Mouse (Mus musculus): Measurements from ENCODE around the gene Tmtc2. TPM values are rescaled to one million over a fixed set of nuclear protein-coding genes. Genes with fewer than 3 reads are reported as not detected.

The Tmtc2 gene
- total and polyA plus RNA-seq, 2 experiments from 2014 or later = 1.5 to 4.5 TPM

DNA sequence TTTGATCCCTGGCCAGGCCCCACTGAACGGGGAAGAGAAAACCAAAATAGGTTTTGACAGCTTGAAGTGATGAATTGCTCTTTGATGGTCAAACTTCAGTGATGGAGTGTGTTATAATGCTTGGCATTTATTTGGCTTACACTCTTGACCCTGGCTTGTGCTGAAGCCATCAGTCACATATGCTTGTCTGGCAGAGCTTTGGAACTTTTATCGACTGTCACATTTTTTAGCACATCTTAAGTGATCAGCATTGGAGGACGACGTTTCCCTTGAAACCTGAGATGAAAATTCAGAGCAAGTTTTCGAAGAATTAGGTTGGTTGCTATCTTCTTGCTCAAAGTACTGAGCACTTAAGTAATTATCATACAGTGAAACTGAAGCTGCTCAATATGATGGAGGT is 346.6 kb downstream of the Tmtc2 start:
- H3K9ac ChIP-seq (replicated peaks; ENCODE audit: low read depth, low read length) = no peak overlapping the region
- WGBS = 25% methylated on average over 5 of the region's 5 CpGs
- no peaks in the 10 kb centered on the region for H3K4me1 ChIP-seq (ENCODE audit: control insufficient read depth, insufficient read depth)
- TF ChIP-seq EP300 (IDR thresholded peaks at IDR 0.05; ENCODE audit: low read depth) = no peak
- no peak for TF ChIP-seq CTCF (IDR thresholded peaks at IDR 0.05; ENCODE audit: low read depth)
- no peaks in the 10 kb centered on the region for H3K9me3 ChIP-seq (replicated peaks; ENCODE audit: control insufficient read depth, low read length)
- H3K4me2 ChIP-seq (ENCODE audit: low read depth, low read length) = no peak overlapping the region
- no peak overlapping the region for H3K27ac ChIP-seq (ENCODE audit: low read depth)
- H3K36me3 ChIP-seq (replicated peaks; ENCODE audit: control insufficient read depth, insufficient read depth, low read length) = no peaks in the 10 kb centered on the region
- DNase-seq (ENCODE audit: low spot score) (no peak), ATAC-seq (ENCODE audit: insufficient read depth, low read depth) (no peak)
- no peaks in the 10 kb centered on the region for H3K27me3 ChIP-seq (ENCODE audit: control insufficient read depth, insufficient read depth, low read length)
- no peak overlapping the region for H3K4me3 ChIP-seq (ENCODE audit: low read depth, low read length)

DNA sequence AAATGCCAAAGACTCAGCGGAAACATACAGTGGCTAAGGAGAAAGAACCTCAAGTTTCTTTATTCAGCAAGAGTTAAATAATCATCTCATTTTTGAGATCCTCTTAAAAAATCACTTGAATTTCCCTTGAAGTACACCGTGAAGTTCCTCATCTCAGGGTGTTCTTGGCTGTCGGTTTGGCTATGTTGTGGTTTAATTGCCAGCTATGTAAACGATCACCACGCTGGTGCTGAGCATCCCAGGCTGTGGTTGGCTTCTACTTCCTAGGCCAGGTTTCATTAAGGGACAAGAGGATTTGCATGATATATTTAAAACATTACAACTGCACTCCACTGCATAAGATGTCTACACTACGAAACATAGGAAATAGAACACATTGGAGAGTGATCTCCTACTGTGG is 348.5 kb downstream of the Tmtc2 start:
- Histone ChIP-seq H3K27ac (ENCODE audit: low read depth) (no peak overlapping the region), H3K4me1 (ENCODE audit: control insufficient read depth, insufficient read depth) (no peaks in the 10 kb centered on the region), H3K9ac (replicated peaks; ENCODE audit: low read depth, low read length) (no peak overlapping the region), H3K4me3 (ENCODE audit: low read depth, low read length) (no peak overlapping the region), H3K9me3 (replicated peaks; ENCODE audit: control insufficient read depth, low read length) (no peaks in the 10 kb centered on the region), H3K27me3 (ENCODE audit: control insufficient read depth, insufficient read depth, low read length) (no peaks in the 10 kb centered on the region), H3K4me2 (ENCODE audit: low read depth, low read length) (no peak overlapping the region), H3K36me3 (replicated peaks; ENCODE audit: control insufficient read depth, insufficient read depth, low read length) (no peaks in the 10 kb centered on the region)
- no peak for ATAC-seq (ENCODE audit: insufficient read depth, low read depth)
- WGBS = 86% methylated on average over 6 of the region's 6 CpGs
- DNase-seq (ENCODE audit: low spot score) = no peak
- TF ChIP-seq CTCF (IDR thresholded peaks at IDR 0.05; ENCODE audit: low read depth) (no peak), EP300 (IDR thresholded peaks at IDR 0.05; ENCODE audit: low read depth) (no peak)

DNA sequence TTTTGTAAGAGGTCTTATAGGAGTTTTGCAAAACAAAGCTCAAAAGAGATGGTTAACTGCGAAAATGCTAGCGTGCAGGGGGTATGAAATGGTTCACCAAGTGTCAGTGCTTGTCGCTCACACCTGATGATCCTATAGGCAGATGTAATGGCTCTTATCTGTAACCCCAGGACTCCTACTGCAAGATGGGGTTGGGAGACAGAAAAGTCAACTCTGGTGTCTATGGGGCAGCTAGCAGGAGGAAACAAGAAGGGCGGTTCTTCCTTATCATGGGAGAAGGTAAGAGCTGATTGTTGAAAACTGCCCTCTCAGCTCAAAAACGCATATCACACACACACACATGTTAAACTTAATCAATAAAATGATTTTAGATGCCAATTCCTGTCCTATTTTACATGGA is 351.3 kb downstream of the Tmtc2 start:
- DNase-seq (ENCODE audit: low spot score) = no peak
- no peaks in the 10 kb centered on the region for H3K9me3 ChIP-seq (replicated peaks; ENCODE audit: control insufficient read depth, low read length)
- WGBS = 63% methylated on average over 5 of the region's 5 CpGs
- TF ChIP-seq CTCF (IDR thresholded peaks at IDR 0.05; ENCODE audit: low read depth) (no peak), EP300 (IDR thresholded peaks at IDR 0.05; ENCODE audit: low read depth) (no peak)
- no peak overlapping the region for H3K9ac ChIP-seq (replicated peaks; ENCODE audit: low read depth, low read length)
- no peaks in the 10 kb centered on the region for H3K36me3 ChIP-seq (replicated peaks; ENCODE audit: control insufficient read depth, insufficient read depth, low read length)
- no peaks in the 10 kb centered on the region for H3K27me3 ChIP-seq (ENCODE audit: control insufficient read depth, insufficient read depth, low read length)
- no peak for ATAC-seq (ENCODE audit: insufficient read depth, low read depth)
- H3K4me3 ChIP-seq (ENCODE audit: low read depth, low read length) = no peak overlapping the region
- H3K4me2 ChIP-seq (ENCODE audit: low read depth, low read length) = no peak overlapping the region
- H3K27ac ChIP-seq (ENCODE audit: low read depth) = no peak overlapping the region
- no peaks in the 10 kb centered on the region for H3K4me1 ChIP-seq (ENCODE audit: control insufficient read depth, insufficient read depth)

DNA sequence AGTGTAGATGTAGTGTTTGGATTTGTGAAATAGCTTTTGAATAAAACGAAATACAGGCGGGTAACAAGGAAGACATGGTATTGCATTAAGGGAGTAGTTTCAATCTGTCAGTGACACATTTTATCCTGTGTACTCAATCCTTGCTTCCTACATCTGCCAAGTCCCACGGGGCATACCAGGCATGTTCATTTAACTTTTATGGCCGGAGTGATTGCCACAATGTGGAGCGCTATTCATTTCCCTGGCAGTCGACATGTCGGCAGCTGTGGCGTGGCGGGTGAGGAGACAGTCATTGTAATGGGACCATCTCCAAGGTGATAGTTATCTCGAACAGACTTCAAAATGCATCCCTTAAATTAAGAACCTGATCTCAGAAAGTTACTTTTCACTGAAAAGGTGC is 372.8 kb downstream of the Tmtc2 start:
- no peaks in the 10 kb centered on the region for H3K36me3 ChIP-seq (replicated peaks; ENCODE audit: control insufficient read depth, insufficient read depth, low read length)
- 81% methylated on average over 10 of the region's 10 CpGs for WGBS

DNA sequence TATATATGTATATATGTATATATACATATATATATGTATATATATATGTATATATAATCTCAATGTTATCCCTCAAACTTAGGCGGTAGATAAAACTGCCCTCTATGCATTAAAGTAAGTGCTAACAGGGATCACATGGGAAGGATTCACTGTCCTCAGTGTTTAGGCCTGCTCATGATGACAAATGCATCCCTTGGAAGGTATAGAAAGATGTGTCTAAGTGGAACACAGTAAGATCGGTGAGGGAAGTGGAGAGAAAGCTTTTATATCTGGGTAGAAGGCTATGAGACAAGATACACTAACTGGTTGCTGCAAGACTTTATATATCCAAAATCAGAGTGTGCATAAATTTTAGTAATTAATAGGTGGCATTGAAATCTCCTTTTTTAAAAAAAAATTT is 373.6 kb downstream of the Tmtc2 start:
- WGBS = 84% methylated on average over 2 of the region's 2 CpGs
- no peak overlapping the region for H3K27ac ChIP-seq (ENCODE audit: low read depth)

More for the DNA sequence above, 372.8 kb downstream of the Tmtc2 start:
- no peak overlapping the region for H3K4me3 ChIP-seq (ENCODE audit: low read depth, low read length)
- H3K27me3 ChIP-seq (ENCODE audit: control insufficient read depth, insufficient read depth, low read length) = no peaks in the 10 kb centered on the region
- no peak overlapping the region for H3K4me2 ChIP-seq (ENCODE audit: low read depth, low read length)
- no peaks in the 10 kb centered on the region for H3K9me3 ChIP-seq (replicated peaks; ENCODE audit: control insufficient read depth, low read length)
- no peaks in the 10 kb centered on the region for H3K4me1 ChIP-seq (ENCODE audit: control insufficient read depth, insufficient read depth)
- DNase-seq (ENCODE audit: low spot score) (no peak), ATAC-seq (ENCODE audit: insufficient read depth, low read depth) (no peak)
- H3K27ac ChIP-seq (ENCODE audit: low read depth) = no peak overlapping the region
- TF ChIP-seq EP300 (IDR thresholded peaks at IDR 0.05; ENCODE audit: low read depth) (no peak), CTCF (IDR thresholded peaks at IDR 0.05; ENCODE audit: low read depth) (no peak)
- no peak overlapping the region for H3K9ac ChIP-seq (replicated peaks; ENCODE audit: low read depth, low read length)

DNA sequence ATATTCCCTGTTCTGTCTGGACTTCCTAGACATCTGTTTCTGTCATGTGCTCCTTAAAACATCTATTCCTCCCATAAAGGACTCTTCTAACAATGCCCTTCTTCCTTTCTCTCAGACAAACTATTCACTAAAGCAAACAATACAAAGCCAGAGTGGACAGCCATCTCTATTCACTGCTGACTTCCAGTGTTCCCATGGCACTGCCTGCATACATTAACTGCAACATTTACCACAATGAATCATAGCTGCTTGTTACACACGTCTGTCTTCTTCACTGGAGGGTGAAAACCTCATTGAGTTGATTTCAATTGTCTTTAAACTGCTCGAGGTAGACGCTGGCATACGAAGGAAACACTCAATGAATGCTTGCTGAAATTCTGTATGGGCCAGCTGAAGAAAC is 374.2 kb downstream of the Tmtc2 start:
- Histone ChIP-seq H3K4me1 (ENCODE audit: control insufficient read depth, insufficient read depth) (no peaks in the 10 kb centered on the region), H3K4me2 (ENCODE audit: low read depth, low read length) (no peak overlapping the region), H3K36me3 (replicated peaks; ENCODE audit: control insufficient read depth, insufficient read depth, low read length) (no peaks in the 10 kb centered on the region), H3K27ac (ENCODE audit: low read depth) (no peak overlapping the region), H3K9ac (replicated peaks; ENCODE audit: low read depth, low read length) (no peak overlapping the region), H3K4me3 (ENCODE audit: low read depth, low read length) (no peak overlapping the region), H3K9me3 (replicated peaks; ENCODE audit: control insufficient read depth, low read length) (no peaks in the 10 kb centered on the region), H3K27me3 (ENCODE audit: control insufficient read depth, insufficient read depth, low read length) (no peaks in the 10 kb centered on the region)
- ATAC-seq (ENCODE audit: insufficient read depth, low read depth) (no peak), DNase-seq (ENCODE audit: low spot score) (no peak)
- WGBS = 58% methylated on average over 4 of the region's 4 CpGs
- TF ChIP-seq CTCF (IDR thresholded peaks at IDR 0.05; ENCODE audit: low read depth) (no peak), EP300 (IDR thresholded peaks at IDR 0.05; ENCODE audit: low read depth) (no peak)

More for the DNA sequence above, 373.6 kb downstream of the Tmtc2 start:
- TF ChIP-seq EP300 (IDR thresholded peaks at IDR 0.05; ENCODE audit: low read depth) (no peak), CTCF (IDR thresholded peaks at IDR 0.05; ENCODE audit: low read depth) (no peak)
- Histone ChIP-seq H3K27me3 (ENCODE audit: control insufficient read depth, insufficient read depth, low read length) (no peaks in the 10 kb centered on the region), H3K9ac (replicated peaks; ENCODE audit: low read depth, low read length) (no peak overlapping the region), H3K4me2 (ENCODE audit: low read depth, low read length) (no peak overlapping the region), H3K4me1 (ENCODE audit: control insufficient read depth, insufficient read depth) (no peaks in the 10 kb centered on the region), H3K4me3 (ENCODE audit: low read depth, low read length) (no peak overlapping the region), H3K9me3 (replicated peaks; ENCODE audit: control insufficient read depth, low read length) (no peaks in the 10 kb centered on the region), H3K36me3 (replicated peaks; ENCODE audit: control insufficient read depth, insufficient read depth, low read length) (no peaks in the 10 kb centered on the region)
- no peak for ATAC-seq (ENCODE audit: insufficient read depth, low read depth)
- no peak for DNase-seq (ENCODE audit: low spot score)
